In the genomic region with DNA sequence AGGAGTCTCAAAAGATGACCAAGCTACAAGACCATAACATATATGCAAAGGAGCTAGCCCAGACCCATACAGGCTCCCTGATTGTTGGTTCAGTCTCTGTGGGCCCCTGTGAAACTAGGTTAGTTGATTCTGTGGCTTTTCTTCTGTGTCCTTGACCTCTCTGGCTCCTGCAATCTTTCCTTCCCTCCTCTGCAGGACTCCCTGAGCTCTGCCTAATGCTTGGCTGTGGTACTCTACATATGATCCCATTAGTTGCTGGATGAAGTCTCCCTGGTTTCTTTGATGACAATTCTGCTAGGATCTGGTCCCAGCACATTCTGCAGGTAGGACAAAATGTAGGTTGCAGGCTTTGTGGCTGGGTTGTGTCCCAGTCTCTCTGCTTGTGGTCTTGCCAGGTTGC, we compare ENCODE assay signal across 29 mouse cellular contexts. TPM values are rescaled to one million over a fixed set of nuclear protein-coding genes. Genes with fewer than 3 reads are reported as not detected.
"Had no signal": no experiment of that assay in that cellular context is flagged by ENCODE, and none has a peak within 500 bp of the region (broad histone marks: within the 10 kb centered on the region; RNA-seq: fewer than 3 reads in every experiment).

No protein-coding gene starts in this region.

- H3K36me3 ChIP-seq: limb, embryonic 10.5 days; limb, embryonic 12.5 days; limb, embryonic 13.5 days; limb, embryonic 15.5 days; liver, embryonic 12.5 days; liver, embryonic 13.5 days; liver, embryonic 15.5 days; lung, embryonic 15.5 days; midbrain, embryonic 10.5 days; midbrain, embryonic 12.5 days; midbrain, embryonic 13.5 days; midbrain, embryonic 15.5 days; neural tube, embryonic 12.5 days had no signal

- H3K27me3 ChIP-seq: limb, embryonic 12.5 days; limb, embryonic 13.5 days; limb, embryonic 15.5 days; liver, embryonic 13.5 days; lung, embryonic 15.5 days; midbrain, embryonic 12.5 days; midbrain, embryonic 13.5 days; midbrain, embryonic 15.5 days; neural tube, embryonic 12.5 days had no signal

- H3K4me1 ChIP-seq: limb, embryonic 10.5 days; limb, embryonic 12.5 days; limb, embryonic 13.5 days; limb, embryonic 15.5 days; liver, embryonic 12.5 days; liver, embryonic 15.5 days; lung, embryonic 15.5 days; midbrain, embryonic 12.5 days; midbrain, embryonic 13.5 days; midbrain, embryonic 15.5 days; neural tube, embryonic 12.5 days had no signal

- H3K4me3 ChIP-seq: limb, embryonic 10.5 days; limb, embryonic 12.5 days; limb, embryonic 13.5 days; limb, embryonic 15.5 days; liver, embryonic 12.5 days; liver, embryonic 13.5 days; liver, embryonic 15.5 days; lung, embryonic 15.5 days; megakaryocyte, embryonic 14.5 days; midbrain, embryonic 10.5 days; midbrain, embryonic 12.5 days; midbrain, embryonic 13.5 days; midbrain, embryonic 15.5 days; myocyte; neural tube, embryonic 12.5 days had no signal

- DNase-seq: left cerebral cortex, postnatal 4 days; liver; liver, embryonic 13.5 days; liver, postnatal 0 days; lung, adult 18-20 months; lung, adult 2 months; lung, embryonic 14.5 days; lung, postnatal 10 days; lung, postnatal 14 days; lung, postnatal 36 days; lung, postnatal 4 days; midbrain, embryonic 14.5 days had no signal

- H3K27ac ChIP-seq: limb, embryonic 10.5 days; limb, embryonic 12.5 days; limb, embryonic 13.5 days; limb, embryonic 15.5 days; liver, embryonic 12.5 days; liver, embryonic 13.5 days; liver, embryonic 14.5 days; liver, embryonic 15.5 days; lung, embryonic 15.5 days; macrophage; midbrain, embryonic 10.5 days; midbrain, embryonic 12.5 days; midbrain, embryonic 13.5 days; midbrain, embryonic 15.5 days; neural tube, embryonic 12.5 days had no signal

RNA-seq across cellular contexts. Expression of gene Plau, which starts 15.3 kb away (rescaled TPM):
- total RNA-seq: monocyte, adult 5-6 weeks had no signal
